Mouse (Mus musculus): ENCODE measurements around the gene Atp1a2. TPM values are rescaled to one million over a fixed set of nuclear protein-coding genes. Genes with fewer than 3 reads are reported as not detected.

Gene Atp1a2
- polyA plus RNA-seq, 1 experiment from 2014 or later: 5.6 TPM

DNA sequence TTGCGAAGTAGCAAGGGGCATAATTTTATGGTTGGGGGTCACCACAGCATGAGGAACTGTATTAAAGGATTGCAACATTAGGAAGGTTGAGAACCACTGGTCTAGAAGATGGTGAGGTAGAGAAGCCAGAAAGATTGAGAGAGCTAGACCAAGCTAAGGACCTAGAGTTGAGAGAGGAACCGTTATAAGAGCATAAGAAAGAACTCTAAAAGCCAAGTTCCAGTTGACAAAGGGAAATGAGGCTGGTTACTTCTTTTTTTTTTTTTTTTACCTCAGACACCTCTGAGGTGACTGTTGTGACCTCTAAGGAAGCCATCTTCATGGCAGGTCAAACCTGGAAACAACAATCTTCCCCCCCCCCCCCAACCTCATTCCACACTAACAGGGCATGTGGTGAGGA lies 7.3 kb upstream of the Atp1a2 start:
- no peaks in the 10 kb centered on the region for H3K36me3 ChIP-seq (ENCODE audit: control insufficient read depth, insufficient read depth, low read length)
- no peak overlapping the region for H3K4me2 ChIP-seq (ENCODE audit: low read depth, low read length)
- WGBS: 90% methylated on average over 2 of the region's 2 CpGs
- no peak overlapping the region for H3K27ac ChIP-seq (replicated peaks; ENCODE audit: low read depth, low read length)
- peaks cover 4% of the 10 kb centered on the region; the same call in 1 of the 2 replicates for H3K4me1 ChIP-seq (ENCODE audit: control insufficient read depth, insufficient read depth, low read length)
- H3K4me3 ChIP-seq (ENCODE audit: low read depth, low read length): no peak overlapping the region
- no peaks in the 10 kb centered on the region for H3K9me3 ChIP-seq (ENCODE audit: control insufficient read depth, low read length)
- no peaks in the 10 kb centered on the region for H3K27me3 ChIP-seq (replicated peaks; ENCODE audit: control insufficient read depth, insufficient read depth, low read length)
- ATAC-seq (ENCODE audit: low read depth): no peak
- H3K9ac ChIP-seq (ENCODE audit: low read depth, low read length): no peak overlapping the region
- no peak for DNase-seq (ENCODE audit: low spot score)

GRCm38 (mm10) chr1:172304443-172304842 lies 6.6 kb upstream of the Atp1a2 start:
- no peak overlapping the region for H3K4me2 ChIP-seq (ENCODE audit: low read depth, low read length)
- H3K27me3 ChIP-seq (replicated peaks; ENCODE audit: control insufficient read depth, insufficient read depth, low read length): no peaks in the 10 kb centered on the region
- H3K27ac ChIP-seq (replicated peaks; ENCODE audit: low read depth, low read length): no peak overlapping the region
- H3K36me3 ChIP-seq (ENCODE audit: control insufficient read depth, insufficient read depth, low read length): no peaks in the 10 kb centered on the region
- no peak overlapping the region for H3K9ac ChIP-seq (ENCODE audit: low read depth, low read length)
- no peak overlapping the region for H3K4me3 ChIP-seq (ENCODE audit: low read depth, low read length)
- 68% methylated on average over 6 of the region's 6 CpGs for WGBS
- DNase-seq (ENCODE audit: low spot score): no peak
- no peak for ATAC-seq (ENCODE audit: low read depth)
- no peaks in the 10 kb centered on the region for H3K9me3 ChIP-seq (ENCODE audit: control insufficient read depth, low read length)
- H3K4me1 ChIP-seq (ENCODE audit: control insufficient read depth, insufficient read depth, low read length): peaks cover 7% of the 10 kb centered on the region; the same call in 1 of the 2 replicates

- ATAC-seq (ENCODE audit: low read depth): no peak
- no peak overlapping the region for H3K9ac ChIP-seq (ENCODE audit: low read depth, low read length)
- H3K4me2 ChIP-seq (ENCODE audit: low read depth, low read length): no peak overlapping the region
- no peak overlapping the region for H3K4me3 ChIP-seq (ENCODE audit: low read depth, low read length)
- H3K27ac ChIP-seq (replicated peaks; ENCODE audit: low read depth, low read length): no peak overlapping the region
- H3K36me3 ChIP-seq (ENCODE audit: control insufficient read depth, insufficient read depth, low read length): no peaks in the 10 kb centered on the region
- no peaks in the 10 kb centered on the region for H3K9me3 ChIP-seq (ENCODE audit: control insufficient read depth, low read length)
- WGBS: 18% methylated on average over 6 of the region's 6 CpGs
- H3K4me1 ChIP-seq (ENCODE audit: control insufficient read depth, insufficient read depth, low read length): peaks cover 13% of the 10 kb centered on the region
- no peaks in the 10 kb centered on the region for H3K27me3 ChIP-seq (replicated peaks; ENCODE audit: control insufficient read depth, insufficient read depth, low read length)
- no peak for DNase-seq (ENCODE audit: low spot score)
Measured at GRCm38 (mm10) chr1:172302851-172303250, 5.0 kb upstream of the Atp1a2 start.

DNA sequence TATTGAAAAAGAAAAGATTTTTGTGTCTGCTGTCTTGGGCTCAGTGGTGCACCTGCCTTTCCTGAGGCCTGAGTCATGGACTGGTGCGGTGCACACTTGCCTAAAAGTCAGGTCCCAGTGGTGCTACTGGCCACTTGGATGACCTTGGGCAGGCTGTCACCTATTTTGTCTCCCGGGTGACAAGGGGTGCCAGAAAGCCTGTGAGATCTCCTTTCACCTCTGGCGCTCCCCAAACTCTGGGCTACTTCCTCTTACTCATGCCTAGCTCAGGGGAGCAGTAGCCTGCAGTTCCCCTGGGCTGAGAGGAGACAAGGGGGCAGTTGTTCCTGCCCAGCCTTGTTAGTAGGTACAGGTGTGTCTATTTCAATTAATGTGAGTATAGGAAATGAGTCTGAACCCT lies 4.4 kb upstream of the Atp1a2 start:
- H3K9ac ChIP-seq (ENCODE audit: low read depth, low read length): no peak overlapping the region
- H3K4me3 ChIP-seq (ENCODE audit: low read depth, low read length): no peak overlapping the region
- no peak for DNase-seq (ENCODE audit: low spot score)
- H3K36me3 ChIP-seq (ENCODE audit: control insufficient read depth, insufficient read depth, low read length): no peaks in the 10 kb centered on the region
- peaks cover 18% of the 10 kb centered on the region for H3K4me1 ChIP-seq (ENCODE audit: control insufficient read depth, insufficient read depth, low read length)
- H3K27me3 ChIP-seq (replicated peaks; ENCODE audit: control insufficient read depth, insufficient read depth, low read length): no peaks in the 10 kb centered on the region
- no peak overlapping the region for H3K27ac ChIP-seq (replicated peaks; ENCODE audit: low read depth, low read length)
- no peaks in the 10 kb centered on the region for H3K9me3 ChIP-seq (ENCODE audit: control insufficient read depth, low read length)
- no peak for ATAC-seq (ENCODE audit: low read depth)
- 59% methylated on average over 3 of the region's 3 CpGs for WGBS
- no peak overlapping the region for H3K4me2 ChIP-seq (ENCODE audit: low read depth, low read length)

DNA sequence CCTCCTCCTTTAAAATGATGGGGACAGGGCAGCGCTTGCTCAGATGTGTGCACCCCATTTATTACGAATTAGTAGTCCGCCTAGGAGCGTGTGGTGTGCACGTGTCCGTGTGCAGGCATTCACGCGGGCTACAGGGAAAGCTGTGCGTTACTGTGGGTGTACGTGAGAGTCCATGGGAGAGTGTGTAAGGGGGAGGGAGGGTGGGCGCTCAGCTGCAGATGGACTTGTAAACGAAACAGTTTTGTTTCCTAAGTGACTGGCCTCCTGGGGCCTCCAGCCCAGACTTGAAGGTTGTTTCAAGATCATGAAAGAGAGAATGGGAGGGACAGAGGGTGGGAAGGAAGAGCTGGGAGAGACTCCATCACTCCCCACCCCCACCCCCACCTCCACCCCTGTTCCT lies 3.3 kb upstream of the Atp1a2 start:
- Histone ChIP-seq H3K27ac (replicated peaks; ENCODE audit: low read depth, low read length) (no peak overlapping the region), H3K27me3 (replicated peaks; ENCODE audit: control insufficient read depth, insufficient read depth, low read length) (no peaks in the 10 kb centered on the region), H3K4me1 (ENCODE audit: control insufficient read depth, insufficient read depth, low read length) (peaks cover 26% of the 10 kb centered on the region), H3K9me3 (ENCODE audit: control insufficient read depth, low read length) (no peaks in the 10 kb centered on the region), H3K4me2 (ENCODE audit: low read depth, low read length) (no peak overlapping the region), H3K36me3 (ENCODE audit: control insufficient read depth, insufficient read depth, low read length) (no peaks in the 10 kb centered on the region), H3K4me3 (ENCODE audit: low read depth, low read length) (no peak overlapping the region), H3K9ac (ENCODE audit: low read depth, low read length) (no peak overlapping the region)
- ATAC-seq (ENCODE audit: low read depth) (peak; percentile 50), DNase-seq (ENCODE audit: low spot score) (peak; percentile 61)
- WGBS: 32% methylated on average over 12 of the region's 12 CpGs

DNA sequence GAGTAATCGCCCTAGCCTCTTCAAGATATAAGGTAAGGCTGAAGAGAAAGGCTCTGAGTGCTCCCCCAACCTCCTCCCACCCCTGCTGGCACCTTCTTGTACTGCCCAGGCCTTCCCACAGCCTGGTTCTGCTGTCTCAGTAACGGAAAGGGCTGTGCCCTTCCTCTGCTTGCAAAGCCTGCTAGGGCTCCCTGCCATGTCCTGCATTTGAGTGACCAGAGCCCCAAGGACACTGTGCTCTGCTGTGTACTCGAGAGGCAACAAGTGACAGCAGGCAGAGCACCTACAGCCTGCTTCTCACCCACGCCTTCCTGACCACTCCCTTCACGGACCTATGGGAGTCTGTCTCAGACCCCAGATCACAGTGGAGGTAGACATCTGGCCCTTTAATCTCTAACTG lies 2.4 kb upstream of the Atp1a2 start:
- no peak overlapping the region for H3K9ac ChIP-seq (ENCODE audit: low read depth, low read length)
- H3K36me3 ChIP-seq (ENCODE audit: control insufficient read depth, insufficient read depth, low read length): no peaks in the 10 kb centered on the region
- H3K9me3 ChIP-seq (ENCODE audit: control insufficient read depth, low read length): no peaks in the 10 kb centered on the region
- no peaks in the 10 kb centered on the region for H3K27me3 ChIP-seq (replicated peaks; ENCODE audit: control insufficient read depth, insufficient read depth, low read length)
- H3K4me1 ChIP-seq (ENCODE audit: control insufficient read depth, insufficient read depth, low read length): peaks cover 35% of the 10 kb centered on the region
- DNase-seq (ENCODE audit: low spot score): no peak
- ATAC-seq (ENCODE audit: low read depth): no peak
- no peak overlapping the region for H3K4me3 ChIP-seq (ENCODE audit: low read depth, low read length)
- H3K27ac ChIP-seq (replicated peaks; ENCODE audit: low read depth, low read length): no peak overlapping the region
- H3K4me2 ChIP-seq (ENCODE audit: low read depth, low read length): no peak overlapping the region
- WGBS: 74% methylated on average over 5 of the region's 5 CpGs

GRCm38 (mm10) chr1:172299528-172299927 lies 1.7 kb upstream of the Atp1a2 start:
- no peak for ATAC-seq (ENCODE audit: low read depth)
- H3K4me2 ChIP-seq (ENCODE audit: low read depth, low read length): no peak overlapping the region
- WGBS: 56% methylated on average over 6 of the region's 7 CpGs
- H3K27ac ChIP-seq (replicated peaks; ENCODE audit: low read depth, low read length): no peak overlapping the region
- no peaks in the 10 kb centered on the region for H3K9me3 ChIP-seq (ENCODE audit: control insufficient read depth, low read length)
- H3K27me3 ChIP-seq (replicated peaks; ENCODE audit: control insufficient read depth, insufficient read depth, low read length): no peaks in the 10 kb centered on the region
- no peak for DNase-seq (ENCODE audit: low spot score)
- no peak overlapping the region for H3K9ac ChIP-seq (ENCODE audit: low read depth, low read length)
- no peak overlapping the region for H3K4me3 ChIP-seq (ENCODE audit: low read depth, low read length)
- H3K4me1 ChIP-seq (ENCODE audit: control insufficient read depth, insufficient read depth, low read length): peaks cover 41% of the 10 kb centered on the region
- no peaks in the 10 kb centered on the region for H3K36me3 ChIP-seq (ENCODE audit: control insufficient read depth, insufficient read depth, low read length)

- Histone ChIP-seq H3K27ac (replicated peaks; ENCODE audit: low read depth, low read length) (no peak overlapping the region), H3K36me3 (ENCODE audit: control insufficient read depth, insufficient read depth, low read length) (no peaks in the 10 kb centered on the region), H3K9ac (ENCODE audit: low read depth, low read length) (peak overlapping the region; percentile 45; the same call in 1 of the 2 replicates), H3K4me3 (ENCODE audit: low read depth, low read length) (peak overlapping the region; percentile 24; the same call in 1 of the 2 replicates), H3K4me2 (ENCODE audit: low read depth, low read length) (peak overlapping the region; percentile 47), H3K9me3 (ENCODE audit: control insufficient read depth, low read length) (no peaks in the 10 kb centered on the region), H3K27me3 (replicated peaks; ENCODE audit: control insufficient read depth, insufficient read depth, low read length) (no peaks in the 10 kb centered on the region), H3K4me1 (ENCODE audit: control insufficient read depth, insufficient read depth, low read length) (peaks cover 43% of the 10 kb centered on the region)
- DNase-seq (ENCODE audit: low spot score) (no peak), ATAC-seq (ENCODE audit: low read depth) (no peak)
- 87% methylated on average over 6 of the region's 6 CpGs for WGBS
Measured at GRCm38 (mm10) chr1:172296816-172297510, 901 bp downstream of the Atp1a2 start.

GRCm38 (mm10) chr1:172295751-172296197 lies 2.1 kb downstream of the Atp1a2 start:
- Histone ChIP-seq H3K27ac (replicated peaks; ENCODE audit: low read depth, low read length) (peak overlapping the region; percentile 63), H3K9me3 (ENCODE audit: control insufficient read depth, low read length) (no peaks in the 10 kb centered on the region), H3K4me1 (ENCODE audit: control insufficient read depth, insufficient read depth, low read length) (peaks cover 39% of the 10 kb centered on the region), H3K9ac (ENCODE audit: low read depth, low read length) (no peak overlapping the region), H3K4me3 (ENCODE audit: low read depth, low read length) (no peak overlapping the region), H3K27me3 (replicated peaks; ENCODE audit: control insufficient read depth, insufficient read depth, low read length) (no peaks in the 10 kb centered on the region), H3K36me3 (ENCODE audit: control insufficient read depth, insufficient read depth, low read length) (no peaks in the 10 kb centered on the region), H3K4me2 (ENCODE audit: low read depth, low read length) (peak overlapping the region; percentile 47; the same call in 1 of the 2 replicates)
- ATAC-seq (ENCODE audit: low read depth) (peak; percentile 59), DNase-seq (ENCODE audit: low spot score) (peak; percentile 51)
- WGBS: 30% methylated on average over 4 of the region's 4 CpGs

All from embryonic facial prominence, embryonic 14.5 days (tissue).